Mouse (Mus musculus) heart, adult 11 months (tissue): ENCODE results near the gene Olfr1025-ps1.

ENCODE experiments used
- DNase-seq: peaks from one replicate; pipeline ENCODE4 v3.0.0; 2022

Olfr1025-ps1 gene

DNA sequence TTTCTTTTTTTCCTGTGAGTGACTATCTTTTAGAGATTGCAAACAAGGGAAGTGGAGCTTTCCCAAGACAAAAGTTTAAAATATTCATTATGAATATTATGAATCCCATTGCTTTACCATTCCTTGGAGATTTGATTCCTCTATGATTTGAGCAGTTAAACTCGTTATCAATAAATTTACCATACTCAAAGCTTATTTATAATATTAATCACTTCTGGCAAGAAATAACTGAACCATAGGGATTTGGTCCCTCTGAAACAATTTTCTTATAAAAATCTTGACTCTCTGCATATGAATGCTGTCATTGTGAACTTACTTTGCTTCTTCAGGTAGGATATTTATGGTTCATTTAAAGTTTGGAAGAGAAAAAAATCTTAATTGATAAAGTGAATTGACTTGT, at the start of gene Olfr1025-ps1:
Gene Olfr1025-ps1 (plus strand): TSS at position 301 of the 400 bp plus-strand sequence.
- DNase-seq: no peak

DNA sequence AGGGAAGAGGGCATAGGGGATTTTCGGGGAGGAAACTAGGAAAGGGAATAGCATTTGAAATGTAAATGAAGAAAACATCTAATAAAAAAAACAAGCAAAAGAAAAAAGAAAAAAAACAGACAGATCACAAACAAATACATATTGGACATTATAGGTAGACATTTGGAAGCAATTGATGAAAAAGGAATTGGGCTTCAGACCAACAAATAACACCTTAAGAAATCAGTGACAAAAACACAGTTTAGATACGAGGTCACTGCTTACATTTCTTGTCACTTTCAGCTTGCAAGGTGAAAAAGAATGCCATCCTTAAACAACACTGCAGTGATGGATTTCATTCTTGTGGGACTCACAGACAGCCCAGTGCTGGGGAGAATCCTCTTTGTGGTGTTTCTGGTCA, 46.7 kb upstream of the Olfr1025-ps1 start, which contains the start of gene Olfr1022:
Gene Olfr1022 (plus strand): TSS at position 301 of the 400 bp plus-strand sequence.
- DNase-seq: no peak

DNA sequence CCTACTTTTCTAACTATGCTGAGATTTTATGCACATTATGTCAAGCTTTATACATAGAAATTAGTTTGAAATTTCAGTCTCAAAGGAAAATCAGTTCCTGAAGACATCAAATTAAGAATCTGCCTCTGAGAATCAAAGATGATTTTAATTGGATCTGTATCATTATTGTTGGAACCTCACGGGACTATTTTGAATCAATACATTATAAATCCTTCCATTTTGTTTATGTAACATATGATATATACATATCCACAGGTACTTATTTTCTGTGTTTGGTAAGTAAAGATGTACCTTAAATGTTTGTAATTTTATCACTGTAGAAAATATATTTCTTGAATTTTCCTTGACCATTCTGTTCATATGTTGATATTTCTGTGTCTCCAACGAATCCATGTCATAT, 29.7 kb upstream of the Olfr1025-ps1 start, which contains the start of gene Olfr1023:
Gene Olfr1023 (plus strand): TSS at position 301 of the 400 bp plus-strand sequence.
- DNase-seq: no peak

DNA sequence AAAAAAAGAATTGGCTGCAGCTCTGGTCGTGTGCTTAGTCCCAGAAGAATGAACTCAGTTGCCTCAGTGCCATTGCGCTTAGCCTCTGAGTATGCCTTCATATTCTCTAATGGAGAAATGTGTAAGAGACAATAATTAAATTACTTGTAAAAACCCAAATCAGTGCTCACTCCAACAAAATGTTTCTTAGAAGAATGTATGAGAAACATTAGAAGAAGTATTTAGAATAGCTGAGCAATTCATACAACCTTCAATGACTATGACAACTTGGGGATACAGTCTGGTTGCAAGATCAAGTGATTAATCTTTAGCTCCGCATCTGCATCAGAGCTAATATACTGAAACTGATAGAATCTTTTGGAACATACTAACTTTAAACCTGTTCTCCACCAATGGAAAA, 10.0 kb upstream of the Olfr1025-ps1 start, which contains the start of gene Olfr1024:
Gene Olfr1024 (minus strand): TSS at position 101 of the 400 bp plus-strand sequence.
- DNase-seq: no peak

DNA sequence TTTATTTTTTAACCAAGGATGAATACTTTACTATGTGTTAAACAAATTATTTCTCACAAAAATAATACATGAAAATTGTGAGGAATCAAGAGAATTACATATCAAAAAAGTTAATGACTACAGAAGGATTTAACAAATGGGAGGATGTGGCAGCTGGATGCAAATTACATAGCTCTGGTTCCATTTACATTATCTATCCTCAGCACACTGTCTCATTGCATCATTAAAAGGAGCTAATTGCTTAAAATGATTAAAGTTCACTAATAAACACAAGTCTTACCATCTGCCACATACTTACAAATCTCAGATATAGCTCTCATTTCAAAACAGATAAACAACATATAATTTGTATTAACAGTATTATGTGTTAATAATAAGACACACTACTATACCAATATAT, 1.8 kb upstream of the Olfr1025-ps1 start:
- DNase-seq: no peak

DNA sequence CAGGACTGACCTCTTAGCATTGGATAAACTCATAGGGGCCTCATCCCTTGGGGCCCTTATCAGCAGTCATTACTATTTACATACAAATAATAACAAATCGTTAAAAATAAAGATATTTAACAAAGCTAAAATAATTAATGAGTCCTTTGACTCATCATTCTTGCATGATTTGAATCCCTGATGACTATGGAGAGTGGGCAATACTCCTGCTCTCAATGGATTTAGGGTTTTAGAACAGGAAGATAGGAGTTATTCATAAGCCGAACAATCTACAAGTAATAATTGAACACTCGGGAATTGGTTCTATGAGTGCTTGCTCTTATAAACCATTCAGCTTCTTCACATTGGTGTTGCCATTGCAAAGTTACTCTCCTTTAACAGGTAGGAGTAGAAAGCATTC, 6.3 kb downstream of the Olfr1025-ps1 start, which contains the start of gene Olfr1026:
Gene Olfr1026 (plus strand): TSS at position 301 of the 400 bp plus-strand sequence.
- no peak for DNase-seq

DNA sequence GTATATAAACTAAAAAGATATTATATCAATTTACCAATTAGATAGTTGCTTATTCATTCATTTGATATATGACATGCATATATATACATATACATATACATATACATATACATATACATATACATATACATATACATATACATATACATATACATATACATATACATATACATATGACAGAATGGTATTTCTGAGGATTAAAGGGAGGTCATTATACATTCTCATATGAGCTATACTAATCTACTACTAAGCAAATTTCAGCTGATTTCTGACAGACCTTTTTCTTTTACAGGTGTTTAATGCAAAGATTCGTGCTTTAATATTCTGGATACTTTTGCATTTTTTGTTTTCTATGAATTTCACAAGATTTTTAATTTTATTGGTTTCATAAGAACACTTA, 35.1 kb downstream of the Olfr1025-ps1 start, which contains the start of gene Olfr1028:
Gene Olfr1028 (plus strand): TSS at position 301 of the 400 bp plus-strand sequence.
- DNase-seq: no peak
